Mouse (Mus musculus) kidney, adult 10 weeks (tissue): ENCODE results near the gene Gm49345. TPM values are rescaled to one million over a fixed set of nuclear protein-coding genes. Genes with fewer than 3 reads are reported as not detected.

Experiments used
- polyA plus RNA-seq: library from polyadenylated mRNA; stranded (reverse); fragments of 350-450 nt; fragmentation: Illumina TruSeq; extraction: RNeasy Lipid Tissue Mini Kit (QIAGEN cat#74804); gene quantifications from one replicate; pipeline ENCODE4 v1.2.3, GENCODE M21; 2014; ENCODE audit warnings: low read depth, low replicate concordance

Gene Gm49345
- not detected for polyA plus RNA-seq

GRCm38 (mm10) chr13:67637294-67638007, at the start of gene Gm49345, which contains the start of gene Zfp729a:
Gene Gm49345 (minus strand): TSS chr13:67637769.
Gene Zfp729a (minus strand): TSS chr13:67637791.

GRCm38 (mm10) chr13:67686971-67687370, 49.4 kb upstream of the Gm49345 start, which contains the start of gene Zfp738:
Gene Zfp738 (minus strand): TSS chr13:67687071.

DNA sequence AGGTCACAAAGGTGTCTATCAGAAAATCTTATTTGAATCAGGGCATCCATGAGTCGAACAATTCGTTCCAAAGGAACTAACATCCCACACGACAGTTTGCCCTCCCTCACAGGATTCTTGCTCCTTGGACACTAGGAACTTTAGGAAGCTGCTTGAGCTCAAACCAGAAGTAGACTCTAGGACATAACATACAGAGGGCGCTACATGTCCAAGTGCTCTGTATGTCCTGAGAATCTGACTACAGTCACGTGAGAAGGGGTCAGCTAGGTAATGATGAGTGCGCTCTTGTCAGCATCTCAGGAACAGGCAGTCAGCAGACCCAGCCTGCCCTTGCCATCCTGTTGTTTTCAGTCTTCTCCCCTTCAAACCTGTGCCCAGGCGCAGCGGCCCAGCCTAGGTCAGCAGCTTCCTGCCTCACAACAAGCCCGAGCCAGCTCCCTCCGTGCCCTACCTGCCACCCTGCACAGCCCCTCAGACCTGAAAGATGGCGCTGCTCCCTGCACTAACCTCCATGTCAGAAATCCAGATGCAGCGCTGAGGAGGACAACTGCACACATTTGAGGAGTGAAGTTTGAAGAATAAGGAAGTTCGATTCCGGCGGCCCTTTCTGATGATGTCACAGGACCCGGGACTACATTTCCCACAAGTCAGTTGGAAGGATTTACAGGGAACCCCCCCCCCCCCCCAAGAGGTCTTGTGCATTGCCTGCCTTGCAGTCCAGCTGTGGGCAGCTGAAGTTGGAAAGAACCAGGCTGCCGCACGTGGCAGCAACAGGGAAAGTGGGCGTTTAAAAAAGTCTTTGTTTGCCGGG, 28.3 kb downstream of the Gm49345 start, which contains the start of gene Zfp729b:
TSS of gene Zfp729b (minus strand) at position 642 of the 811 bp plus-strand sequence.

GRCm38 (mm10) chr13:67553730-67554129, 83.8 kb downstream of the Gm49345 start, which contains the start of gene Zfp748:
Gene Zfp748 (minus strand): TSS chr13:67553830.

Other genes with a start within 250 kb of the Gm49345 start
- 16.3 TPM for gene Zfp429, start 237.9 kb downstream of the Gm49345 start, polyA plus RNA-seq
- gene Zfp459, start 216.4 kb downstream of the Gm49345 start, polyA plus RNA-seq = 3.8 TPM
- 86.6 TPM for gene Zfp874a, start 186.1 kb downstream of the Gm49345 start, polyA plus RNA-seq
- 39.0 TPM for gene Zfp874b, start 153.5 kb downstream of the Gm49345 start, polyA plus RNA-seq
- gene Zfp58, start 137.2 kb downstream of the Gm49345 start, polyA plus RNA-seq = 26.0 TPM
- gene Gm26965, start 111.6 kb downstream of the Gm49345 start, polyA plus RNA-seq = not detected
- gene Zfp87, start 111.6 kb downstream of the Gm49345 start, polyA plus RNA-seq = 23.8 TPM
- gene Zfp748, start 83.9 kb downstream of the Gm49345 start, polyA plus RNA-seq = 23.0 TPM
- 34.3 TPM for gene Zfp729b, start 28.1 kb downstream of the Gm49345 start, polyA plus RNA-seq
- gene Zfp729a, start within 50 bp of the Gm49345 start, polyA plus RNA-seq = 32.0 TPM
- gene Zfp738, start 49.3 kb upstream of the Gm49345 start, polyA plus RNA-seq = 13.9 TPM
- 40.3 TPM for gene Zfp65, start 91.4 kb upstream of the Gm49345 start, polyA plus RNA-seq
- gene Zfp85, start 117.5 kb upstream of the Gm49345 start, polyA plus RNA-seq = 15.6 TPM
- 6.0 TPM for gene Zfp493, start 141.9 kb upstream of the Gm49345 start, polyA plus RNA-seq
- gene Zfp273, start 176.0 kb upstream of the Gm49345 start, polyA plus RNA-seq = 16.8 TPM
- gene Gm10037, start 193.3 kb upstream of the Gm49345 start, polyA plus RNA-seq = 2.5 TPM
- not detected for gene BC048507, start 225.6 kb upstream of the Gm49345 start, polyA plus RNA-seq